Mouse (Mus musculus) myocyte (in vitro differentiated cells): ENCODE results near the gene Creb5. TPM values are rescaled to one million over a fixed set of nuclear protein-coding genes. Genes with fewer than 3 reads are reported as not detected.

Experiments
- H3K27me3 ChIP-seq: one replicate; pipeline ENCODE4 v1.6.1; 2011; ENCODE audit not compliant: control insufficient read depth, insufficient read depth, insufficient read length
- H3K36me3 ChIP-seq: one replicate; pipeline ENCODE4 v1.6.1; 2011; ENCODE audit not compliant: control insufficient read depth, insufficient read depth
- H3K4me2 ChIP-seq: one replicate; pipeline ENCODE4 v1.6.1; 2011; ENCODE audit warnings: low read depth, control low read depth
- H3K4me3 ChIP-seq: one replicate; pipeline ENCODE4 v1.5.1; 2011; ENCODE audit warnings: mild to moderate bottlenecking, control low read depth, moderate library complexity
- H3K79me2 ChIP-seq: one replicate; pipeline ENCODE4 v1.6.1; 2011; ENCODE audit not compliant: control insufficient read depth, insufficient read depth
- H3ac ChIP-seq: one replicate; pipeline ENCODE4 v1.6.1; 2011; ENCODE audit not compliant: control insufficient read depth, insufficient read length
- CEBPB ChIP-seq: IDR thresholded peaks from 2 replicates; pipeline ENCODE4 v1.6.1; 2011; ENCODE audit warnings: mild to moderate bottlenecking, moderate library complexity; ENCODE audit not compliant: poor library complexity, insufficient read depth, severe bottlenecking
- E2F4 ChIP-seq: IDR thresholded peaks from one replicate; pipeline ENCODE4 v1.6.1; 2011; ENCODE audit warnings: mild to moderate bottlenecking, control low read depth, moderate library complexity; ENCODE audit not compliant: insufficient read depth
- MAX ChIP-seq: IDR thresholded peaks from one replicate; pipeline ENCODE4 v1.6.1; 2011; ENCODE audit warnings: low read depth, mild to moderate bottlenecking, control low read depth
- MYOD1 ChIP-seq, 3 experiments: IDR thresholded peaks; one replicate each; pipeline ENCODE4 v1.6.1; 2011; ENCODE audit warnings: control low read depth in 2 of 3, low read depth in 2 of 3, mild to moderate bottlenecking in 2 of 3, moderate library complexity in 1 of 3; ENCODE audit not compliant: insufficient read length in 2 of 3, control insufficient read depth in 1 of 3
- MYOG ChIP-seq, 3 experiments: IDR thresholded peaks; one replicate each; pipeline ENCODE4 v1.6.1; 2011; ENCODE audit warnings: control low read depth in 2 of 3, low read depth in 2 of 3, mild to moderate bottlenecking in 2 of 3; ENCODE audit not compliant: insufficient read length in 2 of 3, control insufficient read depth in 1 of 3, insufficient read depth in 1 of 3
- POLR2A ChIP-seq: IDR thresholded peaks from one replicate; pipeline ENCODE4 v1.6.1; 2011; ENCODE audit warnings: low read depth, mild to moderate bottlenecking, control low read depth, moderate library complexity; ENCODE audit not compliant: insufficient read length
- POLR2AphosphoS2 ChIP-seq: IDR thresholded peaks from one replicate; pipeline ENCODE4 v1.6.1; 2011; ENCODE audit warnings: low read depth, control low read depth; ENCODE audit not compliant: insufficient read length
- REST ChIP-seq: IDR thresholded peaks from one replicate; pipeline ENCODE4 v1.6.1; 2011; ENCODE audit warnings: mild to moderate bottlenecking, control low read depth, moderate library complexity; ENCODE audit not compliant: insufficient read depth, insufficient read length
- SRF ChIP-seq: IDR thresholded peaks from one replicate; pipeline ENCODE4 v1.6.1; 2011; ENCODE audit warnings: low read depth; ENCODE audit not compliant: control insufficient read depth, insufficient read length
- TCF12 ChIP-seq: IDR thresholded peaks from one replicate; pipeline ENCODE4 v1.6.1; 2011; ENCODE audit warnings: mild to moderate bottlenecking, control low read depth; ENCODE audit not compliant: poor library complexity, insufficient read depth, severe bottlenecking
- TCF3 ChIP-seq: IDR thresholded peaks from one replicate; pipeline ENCODE4 v1.6.1; 2011; ENCODE audit warnings: low read depth, control low read depth; ENCODE audit not compliant: insufficient read length
- USF1 ChIP-seq: IDR thresholded peaks from one replicate; pipeline ENCODE4 v1.6.1; 2011; ENCODE audit warnings: low read depth, mild to moderate bottlenecking, control low read depth, moderate library complexity
- polyA plus RNA-seq: library from polyadenylated mRNA; unstranded; fragments of >200 nt; fragmentation: generic; extraction: Trizol; gene quantifications from one replicate; pipeline ENCODE4 v1.2.1, GENCODE M21; 2012; ENCODE audit warnings: missing spikeins

Gene Creb5
- polyA plus RNA-seq, 1 experiment = 1.4 TPM

GRCm38 (mm10) chr6:53421345-53421744, 134.3 kb downstream of the Creb5 start:
- Histone ChIP-seq H3K36me3 (no peaks in the 10 kb centered on the region), H3K27me3 (no peaks in the 10 kb centered on the region), H3K4me3 (no peak overlapping the region), H3K4me2 (no peak overlapping the region), H3ac (no peak overlapping the region), H3K79me2 (no peaks in the 10 kb centered on the region)
- TF ChIP-seq SRF (no peak), REST (no peak), TCF3 (no peak), POLR2AphosphoS2 (no peak), MYOD1 (IDR thresholded peaks at IDR 0.05; ENCODE audit: control insufficient read depth in 1 of 3, insufficient read length in 2 of 3, low read depth in 2 of 3) (no peak)

DNA sequence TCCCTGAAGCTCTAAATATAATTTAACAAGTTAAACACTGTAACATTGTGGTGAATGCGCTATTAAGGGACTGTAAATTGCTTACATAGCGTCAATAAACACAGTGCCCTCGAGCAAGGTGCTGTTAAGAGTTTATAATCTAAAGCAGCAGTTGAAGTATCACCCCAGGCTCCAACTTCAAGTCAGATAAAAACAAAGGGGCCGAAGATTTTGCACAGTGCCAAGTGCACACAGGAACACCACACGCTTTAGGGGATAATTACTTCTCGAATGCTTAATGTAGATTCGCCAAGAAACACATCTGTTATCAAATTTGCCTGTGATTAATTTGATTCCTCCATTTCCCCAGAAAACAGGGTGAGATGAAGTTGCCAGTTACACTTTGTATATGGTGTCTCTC, 142.3 kb downstream of the Creb5 start:
- Histone ChIP-seq H3ac (no peak overlapping the region), H3K36me3 (no peaks in the 10 kb centered on the region), H3K79me2 (no peaks in the 10 kb centered on the region), H3K4me3 (no peak overlapping the region), H3K27me3 (no peaks in the 10 kb centered on the region), H3K4me2 (no peak overlapping the region)
- no peak for TF ChIP-seq MAX
- TF ChIP-seq E2F4 = no peak
- TF ChIP-seq REST = no peak
- TF ChIP-seq TCF3 = no peak
- no peak for TF ChIP-seq POLR2A
- TF ChIP-seq MYOG (IDR thresholded peaks at IDR 0.05; ENCODE audit: control insufficient read depth in 1 of 3, insufficient read depth in 1 of 3, insufficient read length in 2 of 3, low read depth in 2 of 3) = no peak
- no peak for TF ChIP-seq SRF
- no peak for TF ChIP-seq MYOD1 (IDR thresholded peaks at IDR 0.05; ENCODE audit: control insufficient read depth in 1 of 3, insufficient read length in 2 of 3, low read depth in 2 of 3)
- TF ChIP-seq POLR2AphosphoS2 = no peak
- no peak for TF ChIP-seq CEBPB
- no peak for TF ChIP-seq USF1
- no peak for TF ChIP-seq TCF12

- Histone ChIP-seq H3K27me3 (no peaks in the 10 kb centered on the region), H3K4me3 (no peak overlapping the region)
Measured at GRCm38 (mm10) chr6:53429891-53430290, 142.8 kb downstream of the Creb5 start.

DNA sequence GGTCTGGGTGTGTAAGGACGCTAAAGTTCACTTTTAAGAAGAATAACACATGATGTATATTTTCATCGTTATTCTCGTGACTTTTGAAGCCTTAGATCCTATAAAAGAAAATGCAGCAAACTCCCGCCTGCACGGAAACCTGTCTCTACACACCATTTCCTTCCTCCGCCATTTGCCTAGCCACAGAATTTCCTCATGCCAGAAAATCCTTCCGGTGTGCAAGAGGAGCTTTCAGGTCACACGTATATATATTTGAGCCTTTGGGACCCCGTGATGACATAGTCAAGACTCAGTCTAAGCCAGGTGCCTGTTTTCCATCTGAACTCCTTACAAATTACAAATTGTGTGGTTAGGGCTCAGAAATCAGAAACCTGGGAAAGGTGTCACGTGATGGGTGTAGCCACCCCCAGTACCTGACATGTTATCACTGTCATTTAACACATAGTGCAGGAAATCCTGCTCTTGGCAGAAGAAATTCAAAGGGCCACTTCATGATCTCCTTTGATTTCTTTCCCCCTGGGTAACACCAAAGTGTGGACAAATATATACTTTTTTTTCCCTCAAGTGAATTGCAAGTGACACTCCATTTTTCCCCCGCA, 158.9 kb downstream of the Creb5 start:
- Histone ChIP-seq H3K36me3 (no peaks in the 10 kb centered on the region), H3ac (no peak overlapping the region), H3K27me3 (no peaks in the 10 kb centered on the region), H3K4me3 (no peak overlapping the region), H3K79me2 (no peaks in the 10 kb centered on the region), H3K4me2 (no peak overlapping the region)
- TF ChIP-seq TCF12 = no peak
- TF ChIP-seq E2F4 = no peak
- TF ChIP-seq POLR2A = no peak
- TF ChIP-seq POLR2AphosphoS2 = no peak
- TF ChIP-seq USF1 = no peak
- no peak for TF ChIP-seq MYOD1 (IDR thresholded peaks at IDR 0.05; ENCODE audit: control insufficient read depth in 1 of 3, insufficient read length in 2 of 3, low read depth in 2 of 3)
- TF ChIP-seq REST = no peak
- TF ChIP-seq MYOG (IDR thresholded peaks at IDR 0.05; ENCODE audit: control insufficient read depth in 1 of 3, insufficient read depth in 1 of 3, insufficient read length in 2 of 3, low read depth in 2 of 3) = no peak
- TF ChIP-seq SRF = no peak
- TF ChIP-seq MAX = no peak
- TF ChIP-seq TCF3 = no peak
- TF ChIP-seq CEBPB = no peak

More at GRCm38 (mm10) chr6:53429891-53430290, 142.8 kb downstream of the Creb5 start:
- Histone ChIP-seq H3K4me2 (no peak overlapping the region), H3K36me3 (no peaks in the 10 kb centered on the region), H3K79me2 (no peaks in the 10 kb centered on the region), H3ac (no peak overlapping the region)
- TF ChIP-seq TCF12 (no peak), MAX (no peak), POLR2A (no peak), USF1 (no peak), CEBPB (no peak), POLR2AphosphoS2 (no peak), MYOD1 (IDR thresholded peaks at IDR 0.05; ENCODE audit: control insufficient read depth in 1 of 3, insufficient read length in 2 of 3, low read depth in 2 of 3) (no peak), REST (no peak), TCF3 (no peak), E2F4 (no peak)

DNA sequence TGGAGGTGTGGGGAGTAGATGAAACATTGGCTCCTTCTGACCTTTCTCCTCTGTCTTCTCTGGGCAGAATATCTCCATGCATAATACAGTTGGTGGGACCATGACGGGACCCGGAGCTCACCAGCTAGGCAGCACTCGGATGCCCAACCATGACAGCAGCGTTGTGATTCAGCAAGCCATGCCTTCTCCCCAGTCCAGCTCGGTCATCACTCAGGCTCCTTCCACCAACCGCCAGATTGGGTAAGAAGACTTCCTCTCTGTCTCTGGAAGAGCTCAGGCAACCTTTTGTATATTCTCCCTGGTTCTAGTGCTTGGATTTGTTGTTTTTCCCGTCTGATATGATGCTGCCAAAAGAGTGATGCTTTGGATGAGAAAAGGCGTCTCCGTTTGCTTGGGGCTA, 160.4 kb downstream of the Creb5 start:
- no peak overlapping the region for H3ac ChIP-seq
- no peaks in the 10 kb centered on the region for H3K79me2 ChIP-seq

More for the DNA sequence above, 160.4 kb downstream of the Creb5 start:
- no peak overlapping the region for H3K4me3 ChIP-seq
- no peak overlapping the region for H3K4me2 ChIP-seq
- TF ChIP-seq POLR2AphosphoS2 (no peak), E2F4 (no peak), POLR2A (no peak), TCF12 (no peak), REST (no peak), MYOG (IDR thresholded peaks at IDR 0.05; ENCODE audit: control insufficient read depth in 1 of 3, insufficient read depth in 1 of 3, insufficient read length in 2 of 3, low read depth in 2 of 3) (no peak), MAX (no peak), CEBPB (no peak), SRF (no peak), USF1 (no peak), MYOD1 (IDR thresholded peaks at IDR 0.05; ENCODE audit: control insufficient read depth in 1 of 3, insufficient read length in 2 of 3, low read depth in 2 of 3) (no peak)
- H3K36me3 ChIP-seq = no peaks in the 10 kb centered on the region
- H3K27me3 ChIP-seq = no peaks in the 10 kb centered on the region
